Mouse (Mus musculus) cerebellum, adult 8-10 months (tissue): ENCODE results near the gene Gramd4.
A peak's percentile ranks its signal among the peaks of the same experiment; 100 is the strongest.

Experiments
- DNase-seq: peaks from one replicate; pipeline ENCODE4 v3.0.0; 2022

Gramd4 gene

DNA sequence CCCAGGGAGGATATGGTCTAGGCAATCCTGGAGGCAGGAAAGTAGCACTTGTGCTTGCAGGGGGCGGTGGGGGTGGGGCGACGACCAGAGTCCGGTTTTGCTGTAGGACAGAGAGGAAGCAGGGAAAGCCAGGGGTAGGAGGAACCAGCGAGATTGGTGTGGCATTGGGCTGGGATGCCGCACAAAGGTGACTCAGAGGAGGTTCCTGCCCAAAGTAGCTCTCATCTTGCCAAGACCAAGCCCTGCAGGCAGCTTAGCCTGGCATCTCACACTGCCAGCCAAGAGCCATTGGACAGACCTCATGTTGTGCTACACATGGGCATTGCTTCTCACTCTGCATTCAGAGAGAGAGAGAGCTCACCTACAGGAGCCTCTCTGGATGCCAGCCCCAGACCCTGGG lies at the start of gene Gramd4:
Gene Gramd4, plus strand, starts transcription at position 283 of the 400 bp plus-strand sequence.
- DNase-seq = peak; percentile 78

DNA sequence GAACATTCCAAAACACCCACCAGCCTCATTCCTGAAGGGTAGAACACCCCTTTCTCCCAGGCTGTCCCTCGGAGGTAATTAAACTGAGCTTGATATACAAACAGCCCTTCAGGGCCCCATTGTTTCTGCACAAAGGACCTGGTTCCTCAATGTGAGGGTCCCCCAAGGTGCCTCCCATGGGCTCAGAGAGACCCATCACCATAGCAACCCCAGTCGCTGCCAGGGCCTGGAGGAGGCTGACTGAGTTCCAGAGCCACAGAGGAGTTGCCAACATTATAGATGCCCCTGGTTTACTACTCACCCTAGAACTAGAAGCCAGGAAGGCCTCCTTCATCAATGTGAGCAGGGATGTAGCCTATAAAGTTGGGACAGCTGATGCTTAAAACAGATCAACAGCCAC lies 44.4 kb upstream of the Gramd4 start:
- DNase-seq = no peak

DNA sequence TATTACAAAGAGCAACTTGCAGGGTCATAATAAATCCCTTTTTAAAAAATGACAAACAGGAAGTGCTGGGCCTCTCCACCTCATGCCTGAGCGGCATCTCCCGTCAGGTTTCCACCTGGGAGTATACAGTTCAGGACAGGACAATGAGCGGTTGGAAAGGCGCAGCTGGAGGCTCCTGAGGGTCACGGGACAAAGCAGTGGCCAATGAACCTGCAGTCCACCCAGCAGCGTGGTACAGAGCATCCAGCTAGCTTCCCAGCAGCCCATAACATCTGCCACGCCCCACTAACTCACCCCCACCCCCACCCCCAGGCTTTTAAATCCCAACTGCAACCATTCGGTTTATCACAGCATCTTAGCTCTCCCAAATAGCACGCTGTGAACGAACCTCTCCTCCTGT lies 43.8 kb upstream of the Gramd4 start:
- DNase-seq = no peak

DNA sequence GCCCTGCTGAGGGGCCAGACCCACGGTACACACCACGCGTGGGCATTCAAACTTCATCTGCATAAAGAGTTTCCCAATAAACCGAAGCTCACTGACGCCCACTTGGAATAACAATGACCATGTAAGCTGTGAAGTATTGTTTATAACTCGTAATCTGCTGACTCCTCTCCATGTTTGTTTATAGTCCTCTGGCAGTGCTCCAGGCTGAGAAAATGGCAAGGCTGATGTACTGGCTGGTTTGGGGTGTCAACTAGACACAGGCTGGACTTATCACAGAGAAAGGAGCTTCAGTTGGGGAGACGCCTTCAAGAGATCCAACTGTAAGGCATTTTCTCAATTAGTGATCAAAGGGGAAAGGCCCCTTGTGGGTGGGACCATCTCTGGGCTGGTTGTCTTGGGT lies 42.5 kb upstream of the Gramd4 start:
- no peak for DNase-seq

DNA sequence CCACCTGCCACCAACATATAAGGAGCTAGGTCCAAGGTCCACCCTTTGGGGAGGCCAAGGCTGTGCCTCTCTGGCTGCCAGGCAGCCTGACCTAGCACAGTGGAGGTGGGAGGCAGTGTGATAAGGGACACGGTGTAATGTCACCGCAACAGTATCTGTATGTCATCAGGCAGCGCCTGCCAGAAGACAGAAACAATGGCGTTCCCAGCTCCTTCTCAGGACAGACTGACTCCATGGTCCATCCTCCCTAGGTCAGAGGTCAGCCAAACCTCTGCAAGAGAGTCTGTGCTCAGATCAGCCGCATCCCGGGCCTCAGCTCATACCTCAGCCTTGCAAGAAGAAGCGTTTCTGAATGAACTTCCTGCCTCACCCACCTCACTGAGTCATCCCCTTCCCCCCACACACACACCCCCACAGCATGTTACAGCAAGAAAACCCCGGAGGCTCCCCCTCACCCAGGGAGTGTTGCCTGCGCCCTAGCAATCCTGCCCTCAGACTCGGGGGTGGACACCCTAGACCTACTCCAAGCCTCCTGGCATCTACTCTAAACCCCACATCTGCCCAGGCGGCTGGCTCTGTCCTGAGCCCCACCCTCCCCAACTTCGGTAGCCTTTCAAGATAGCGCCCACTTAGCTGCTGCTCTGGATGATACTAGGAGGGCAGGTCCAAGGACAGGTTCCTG lies 41.5 kb upstream of the Gramd4 start:
- no peak for DNase-seq

DNA sequence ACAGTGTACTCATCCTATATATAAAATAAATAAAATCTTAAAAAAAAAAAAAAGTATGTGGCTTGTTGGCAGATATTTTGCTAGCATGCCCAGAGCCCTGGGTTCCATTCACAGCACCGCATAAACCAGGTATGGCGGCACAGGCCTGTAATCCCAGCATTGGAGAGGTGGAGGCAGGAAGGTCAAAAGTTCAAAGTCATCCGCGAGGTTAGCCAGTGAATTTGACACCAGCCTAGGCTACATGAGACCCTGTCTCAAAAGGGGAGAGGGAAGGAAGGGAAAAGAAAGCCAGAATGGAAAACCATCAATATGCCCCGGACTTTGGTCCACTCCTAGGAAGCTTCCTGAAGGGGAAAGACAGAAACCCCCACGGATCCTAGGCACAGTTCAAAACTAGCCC lies 40.2 kb upstream of the Gramd4 start:
- DNase-seq = no peak

DNA sequence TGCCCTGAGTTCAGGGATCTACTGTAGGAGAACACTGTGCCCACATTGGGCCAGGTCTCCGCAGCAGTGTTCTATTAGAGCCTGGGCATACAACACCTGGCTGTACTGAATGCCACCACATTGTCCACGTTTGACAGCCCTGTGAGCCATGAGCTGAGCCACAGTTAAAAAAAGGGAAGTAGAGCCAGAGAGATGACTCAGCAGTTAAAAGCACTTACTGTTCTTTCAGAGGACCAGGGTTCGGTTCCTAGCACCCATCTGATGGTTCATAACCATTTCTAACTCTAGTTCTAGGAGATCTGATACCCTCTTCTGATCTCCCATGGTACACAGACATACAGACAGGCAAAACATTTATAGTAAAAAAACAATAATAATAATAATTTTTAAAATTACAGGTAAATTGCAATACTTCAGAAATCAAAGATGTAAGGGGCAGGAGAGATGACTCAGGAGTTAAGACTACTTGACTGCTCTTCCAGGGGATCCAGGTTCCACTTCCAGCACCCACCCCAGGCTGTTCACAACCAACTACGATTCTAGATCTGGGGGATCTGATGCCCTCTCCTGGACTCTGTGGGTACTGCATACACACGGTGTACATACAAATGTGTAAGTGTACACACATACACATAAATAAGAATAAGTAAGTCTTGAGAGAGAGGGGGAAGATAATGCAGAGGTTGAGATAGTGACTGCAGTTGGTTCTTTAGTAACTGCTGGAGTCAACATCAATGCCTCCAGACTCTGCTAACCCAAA lies 38.6 kb upstream of the Gramd4 start:
- DNase-seq = no peak

DNA sequence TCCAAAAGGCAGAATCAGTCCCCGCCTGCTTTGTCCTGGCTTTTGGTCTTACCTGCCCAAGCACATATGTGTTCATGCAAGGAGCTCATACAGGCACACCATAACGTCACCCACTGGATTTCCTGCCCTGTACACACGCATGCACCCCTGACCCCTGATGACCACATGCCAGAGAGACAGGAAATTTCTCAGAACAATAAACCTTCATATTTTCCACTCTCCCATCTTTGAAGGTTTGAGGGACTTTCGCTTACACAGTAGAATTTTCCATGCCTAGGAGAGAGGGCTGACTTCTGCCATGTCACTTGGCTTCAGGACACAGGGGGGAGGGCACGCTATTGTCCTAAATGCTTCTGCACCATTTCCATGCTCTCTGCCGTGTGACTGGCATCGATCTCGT lies 37.5 kb upstream of the Gramd4 start:
- no peak for DNase-seq

DNA sequence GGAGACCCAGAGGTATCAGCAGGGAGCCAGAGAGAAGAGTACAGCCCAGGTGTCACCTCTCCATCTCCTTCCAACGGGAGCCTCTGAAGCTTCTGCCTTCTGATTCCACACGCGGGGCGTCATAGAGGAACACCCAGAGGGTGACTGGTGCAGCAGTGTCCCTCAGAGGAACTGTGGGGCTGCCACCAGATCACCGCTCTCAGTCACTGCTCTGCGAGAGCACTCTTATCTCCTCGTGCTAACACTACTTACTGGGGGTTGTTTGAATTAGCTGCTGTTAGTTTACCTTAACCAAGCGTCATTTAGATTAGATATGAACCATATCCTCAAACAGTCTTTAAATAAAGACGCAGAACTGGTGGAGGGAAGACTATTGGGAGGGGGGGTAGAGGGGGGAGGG lies 36.2 kb upstream of the Gramd4 start:
- no peak for DNase-seq

DNA sequence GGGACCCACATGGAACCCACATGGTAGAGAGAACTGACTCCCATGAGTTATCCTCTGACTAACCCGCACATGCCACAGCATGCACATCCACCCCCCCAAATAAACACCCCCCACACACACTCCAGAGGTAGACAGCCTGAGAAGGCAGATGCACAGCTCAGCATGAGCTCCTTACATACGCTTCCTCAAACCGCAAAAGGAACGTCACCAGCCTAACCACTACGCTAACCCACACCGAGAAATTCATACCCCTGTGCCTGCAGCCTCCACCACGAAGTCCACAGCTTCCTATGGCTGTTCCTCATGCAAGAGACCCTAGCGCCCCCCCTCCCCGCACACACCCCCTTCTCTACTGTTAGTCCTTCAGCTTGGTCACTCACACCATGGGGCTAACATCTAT lies 35.5 kb upstream of the Gramd4 start:
- DNase-seq = no peak

DNA sequence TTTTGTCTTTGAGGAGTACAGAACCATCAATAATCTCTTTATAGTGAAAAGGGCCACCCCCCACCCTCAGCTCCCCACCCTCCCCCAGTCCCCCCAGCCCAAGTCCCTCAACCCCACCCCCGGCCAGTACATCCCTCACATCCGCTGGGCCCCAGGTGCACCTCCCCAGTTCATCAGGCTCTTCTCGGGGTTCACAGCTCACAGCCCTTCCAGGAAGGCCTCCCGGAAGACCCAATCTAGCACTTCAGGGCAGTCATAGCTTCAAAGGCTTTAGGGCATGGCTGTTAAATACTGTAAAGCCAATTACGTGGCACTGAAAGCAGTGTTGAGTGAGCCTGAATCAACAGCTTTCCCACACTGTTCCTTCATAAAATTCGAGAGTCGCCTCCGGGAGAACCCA lies 29.6 kb upstream of the Gramd4 start:
- no peak for DNase-seq

DNA sequence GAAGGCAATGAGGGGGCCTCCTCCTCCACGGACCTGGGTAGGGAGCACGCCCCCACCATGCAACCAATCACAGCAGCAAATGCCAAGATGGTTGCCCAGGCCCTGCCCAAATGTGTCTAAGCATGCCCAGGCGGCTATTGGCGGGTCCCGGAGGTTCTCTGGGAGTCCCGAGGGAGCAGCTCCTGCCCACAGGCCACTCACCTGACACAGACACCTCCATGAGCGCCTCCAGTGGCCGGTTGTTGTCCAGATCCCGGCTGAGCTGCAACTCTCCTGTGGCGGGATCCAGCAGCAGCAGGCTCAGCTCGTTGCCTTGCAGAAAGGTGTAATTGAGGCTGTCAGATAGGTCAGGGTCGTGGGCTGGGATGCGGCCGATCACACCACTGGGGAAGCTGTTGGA lies 27.5 kb upstream of the Gramd4 start:
- no peak for DNase-seq

DNA sequence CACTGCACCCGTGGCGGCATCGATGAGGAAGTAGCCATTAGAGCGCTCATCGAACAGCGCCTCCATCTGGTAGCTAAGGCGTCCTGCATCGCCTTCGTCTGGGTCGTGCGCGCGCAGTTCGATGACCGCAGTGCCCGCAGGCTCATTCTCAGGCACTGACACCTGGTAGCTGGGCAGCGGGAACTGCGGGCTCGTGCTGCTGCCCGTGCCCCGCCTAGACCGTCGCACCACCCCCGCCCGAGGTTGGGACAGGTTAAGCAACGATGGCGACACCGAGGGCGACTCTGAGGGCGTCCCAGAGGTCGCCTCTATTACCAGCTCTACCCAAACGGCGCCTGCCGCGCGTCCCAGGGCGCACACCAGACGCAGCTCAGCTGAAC lies 24.7 kb upstream of the Gramd4 start:
- no peak for DNase-seq

DNA sequence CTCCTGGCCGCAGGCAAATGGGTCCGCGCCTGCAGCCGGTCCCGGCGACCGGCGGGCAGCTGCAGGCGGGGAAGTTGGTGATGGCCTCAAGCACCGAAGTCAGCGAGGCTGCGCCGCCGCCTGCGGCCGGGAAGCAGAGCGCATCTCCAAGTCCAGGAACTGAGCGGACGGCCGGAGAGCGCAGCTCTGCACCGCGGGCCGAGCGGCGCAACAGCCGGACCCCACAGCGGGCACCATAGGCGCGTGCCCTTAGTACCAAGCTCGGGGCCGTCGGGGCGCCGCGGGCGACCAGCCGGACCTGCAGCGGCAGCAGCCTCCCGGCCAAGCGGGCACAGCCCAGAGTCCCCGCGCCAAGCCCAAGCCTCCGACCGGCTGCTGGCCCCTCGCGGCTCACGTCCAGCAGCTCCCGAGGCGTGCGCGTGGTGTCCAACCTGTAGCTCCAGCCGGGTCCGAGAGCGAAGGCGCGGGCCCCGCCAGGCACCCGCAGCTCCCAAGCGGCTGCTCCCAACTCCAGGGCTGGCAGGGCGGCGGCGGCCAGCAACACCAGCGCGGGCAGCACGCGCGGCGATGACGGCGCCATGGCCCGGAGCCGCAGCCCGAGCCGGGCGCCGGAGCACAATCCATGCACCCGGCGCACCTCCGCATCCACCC lies 24.2 kb upstream of the Gramd4 start, which contains the start of gene Celsr1:
Gene Celsr1, minus strand, starts transcription at position 587 of the 651 bp plus-strand sequence.
- DNase-seq = no peak

DNA sequence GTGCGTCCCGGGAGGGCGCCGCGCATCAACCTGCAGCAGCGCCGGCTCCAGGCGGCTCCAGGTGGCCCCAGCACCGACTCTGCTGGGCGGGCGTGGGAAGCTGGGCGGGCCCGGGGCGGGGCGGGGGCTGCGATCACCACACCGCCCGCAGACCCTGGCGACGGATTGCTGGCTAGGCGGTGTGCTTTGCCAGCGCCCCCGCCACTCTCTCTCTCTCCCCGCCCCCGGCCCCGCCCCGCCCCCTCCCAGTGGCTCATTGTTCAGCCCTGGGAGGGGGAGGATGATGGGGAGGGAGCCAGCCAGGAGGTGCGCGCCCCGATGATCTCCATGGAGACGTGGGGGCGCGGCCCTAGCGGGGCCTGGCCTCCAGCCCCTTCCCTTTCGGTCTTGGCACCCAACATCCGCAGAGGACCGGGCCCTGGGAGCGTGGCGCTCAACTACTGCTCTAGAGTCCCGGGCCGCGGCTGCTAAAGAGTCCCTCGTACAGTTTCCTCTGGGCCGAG lies 23.4 kb upstream of the Gramd4 start:
- DNase-seq = no peak

DNA sequence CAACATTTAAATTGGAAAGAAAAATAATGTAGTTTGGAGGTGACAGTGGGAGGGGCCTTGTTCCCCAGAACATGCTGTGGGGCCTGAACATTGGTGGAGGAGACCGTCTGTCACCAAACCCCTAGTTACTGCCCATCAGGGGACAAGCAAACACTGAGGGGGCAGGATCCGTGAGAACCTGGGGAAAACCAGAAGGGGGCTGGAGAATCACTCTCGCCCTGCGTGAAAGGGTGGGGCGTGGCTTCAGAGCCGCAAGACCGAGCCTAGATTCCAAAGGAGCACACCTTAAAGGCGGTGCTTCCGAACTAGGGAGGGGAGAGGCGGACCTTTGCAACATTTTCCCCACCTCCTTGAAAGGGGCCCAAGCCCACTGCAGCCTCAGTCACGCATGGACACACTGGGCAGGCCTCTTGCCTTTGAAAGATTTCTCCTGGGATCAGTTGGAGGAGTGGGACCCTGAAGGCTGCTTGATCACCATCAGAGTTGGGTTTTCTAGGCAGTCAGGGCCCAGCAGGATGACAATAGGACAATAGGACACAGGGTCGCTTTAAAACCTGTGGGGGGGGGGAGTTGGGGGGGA lies 22.6 kb upstream of the Gramd4 start:
- DNase-seq = no peak

DNA sequence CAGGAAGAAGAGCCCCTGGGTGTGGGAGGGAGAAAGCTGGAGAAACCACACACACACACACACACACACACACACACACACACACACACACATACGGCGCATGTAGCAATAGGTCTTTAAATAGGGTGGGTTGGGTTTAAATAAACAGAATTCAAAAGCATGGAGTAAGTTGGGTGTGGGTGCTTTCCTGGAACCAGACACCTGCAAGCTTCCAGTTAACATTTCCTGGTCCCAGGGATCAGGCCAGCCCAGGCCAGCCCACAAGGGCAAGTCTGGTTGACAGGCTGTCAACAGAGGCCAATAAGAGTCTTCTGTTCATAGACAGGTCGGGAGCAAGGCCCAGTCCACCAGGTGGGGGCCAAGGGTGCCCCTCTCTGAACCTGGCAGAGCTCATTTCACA lies 21.6 kb upstream of the Gramd4 start:
- DNase-seq = no peak

DNA sequence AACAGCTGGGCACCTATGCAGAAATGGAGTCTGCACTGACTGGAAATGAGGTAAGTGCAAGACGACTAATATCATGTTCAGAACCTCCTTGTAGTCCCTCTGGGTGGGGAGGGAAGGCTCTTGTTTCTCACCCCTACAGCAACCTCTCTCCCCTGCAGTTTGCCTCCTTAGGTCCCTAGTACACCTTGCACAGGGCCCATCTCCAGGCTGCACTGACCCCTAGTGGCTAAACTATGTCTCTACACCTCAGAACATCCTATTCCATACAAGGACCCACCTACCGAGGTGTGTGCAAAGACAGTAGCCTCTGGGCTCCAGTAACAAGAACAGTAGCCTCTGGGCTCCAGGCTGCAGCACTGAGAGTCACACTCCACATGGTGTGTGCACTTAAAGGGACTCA lies 18.7 kb upstream of the Gramd4 start:
- DNase-seq = peak; percentile 70

DNA sequence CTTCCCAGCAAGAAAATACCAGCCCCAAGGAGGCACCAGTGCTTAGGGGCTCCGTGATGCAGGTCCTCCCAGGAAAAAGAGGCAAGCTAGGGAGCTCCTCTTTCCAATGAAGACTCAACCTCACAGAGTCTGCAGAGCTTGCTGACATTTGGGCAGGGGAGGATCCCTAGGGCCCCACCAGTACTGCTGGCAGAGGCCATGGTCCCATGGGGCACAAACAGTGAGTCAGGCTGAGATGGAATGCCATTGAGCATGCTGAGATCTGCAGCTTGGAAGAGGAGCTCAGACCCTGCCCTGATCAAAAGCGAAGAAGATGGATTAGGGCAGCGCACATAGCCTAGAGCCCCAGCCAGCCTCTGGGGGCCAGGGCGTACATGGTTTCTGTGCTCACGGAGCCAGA lies 16.1 kb upstream of the Gramd4 start:
- no peak for DNase-seq

DNA sequence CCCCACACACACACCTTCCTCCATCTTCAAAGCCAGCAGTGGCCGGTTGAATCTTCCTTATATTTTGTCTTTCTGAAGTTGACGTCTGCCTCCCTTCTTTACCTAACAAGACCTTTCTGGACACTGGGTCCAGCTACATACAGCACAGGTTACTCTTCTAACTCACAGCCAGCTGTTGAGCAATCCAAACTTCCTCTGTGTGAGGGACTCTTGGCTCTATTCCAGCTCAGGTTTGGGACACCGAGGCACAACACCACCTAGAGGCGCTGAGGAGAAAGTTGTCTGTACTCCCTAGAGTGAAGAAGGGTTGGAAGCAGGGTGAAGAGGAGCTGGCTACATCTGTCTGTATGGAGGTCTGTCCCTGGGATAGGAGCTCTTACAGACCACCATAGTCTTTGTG lies 15.1 kb upstream of the Gramd4 start:
- no peak for DNase-seq

DNA sequence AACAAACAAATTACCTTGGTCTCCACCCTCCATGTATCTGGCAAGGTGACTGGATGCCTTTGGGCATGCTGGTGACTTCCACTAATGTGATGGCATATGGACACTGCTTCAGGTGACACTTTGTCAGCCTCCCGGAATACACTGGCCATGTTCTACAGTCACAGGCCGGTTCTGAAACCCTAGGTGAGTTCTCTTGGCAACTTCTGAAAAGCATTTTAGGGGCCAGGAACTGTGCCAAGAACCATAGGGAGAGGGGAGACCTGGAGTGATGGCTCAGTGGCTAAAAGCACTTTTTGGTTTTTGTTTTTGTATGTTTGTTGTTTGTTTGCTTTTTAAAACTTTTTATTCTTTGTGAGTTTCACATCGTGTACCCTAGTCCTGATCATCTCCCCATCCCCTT lies 8.0 kb upstream of the Gramd4 start:
- DNase-seq = no peak

DNA sequence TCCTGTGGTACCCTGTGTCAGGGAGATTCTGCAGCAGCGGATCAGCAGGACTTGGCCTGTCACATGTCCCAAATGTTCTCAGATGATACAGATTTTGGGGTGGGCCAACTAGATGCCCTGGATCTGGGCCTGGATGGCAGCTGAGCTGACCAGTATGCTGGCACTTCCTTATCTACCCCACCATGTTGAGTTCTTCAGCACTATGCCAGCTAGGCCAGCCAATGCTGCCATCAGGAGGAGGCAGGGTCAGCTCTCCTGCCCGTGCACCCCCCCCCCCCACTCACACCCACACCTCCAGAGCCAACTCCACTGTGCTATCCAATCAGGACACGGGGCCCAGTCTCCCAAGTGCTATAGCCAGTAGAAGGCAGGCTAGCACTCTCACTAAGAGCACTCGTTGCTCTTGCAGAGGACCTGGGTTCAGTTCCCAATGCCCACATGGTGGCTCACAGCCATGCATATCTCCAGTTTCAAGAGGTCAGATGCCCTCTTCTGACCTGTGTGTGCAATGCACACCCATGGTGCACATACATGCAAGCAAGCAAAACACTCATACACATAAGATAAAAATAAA lies 7.2 kb upstream of the Gramd4 start:
- DNase-seq = no peak

DNA sequence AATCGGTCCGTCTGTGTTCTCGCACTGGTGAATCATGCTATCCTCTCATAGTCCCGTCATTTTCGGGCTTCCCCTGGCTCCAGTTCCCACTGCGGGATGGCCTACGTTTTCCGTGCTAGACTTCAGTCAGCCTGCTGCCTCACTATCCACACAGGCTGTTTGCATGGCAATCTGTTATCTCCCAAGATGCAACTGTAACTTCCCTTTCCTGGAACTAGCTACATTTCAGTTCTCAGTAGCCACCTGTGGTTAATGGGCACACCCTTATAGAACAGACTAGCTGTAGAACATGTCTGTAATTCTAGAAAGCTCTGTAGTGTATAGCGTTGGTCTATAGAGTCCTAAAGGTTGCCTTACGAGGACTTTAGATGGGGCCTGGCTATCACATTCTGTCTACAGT lies 6.3 kb upstream of the Gramd4 start:
- no peak for DNase-seq
